Mouse (Mus musculus) lung, adult 2 months (tissue): ENCODE measurements at regions not wholly inside any gene's neighbourhood (a gene's known extent, or its start where the extent isn't known, plus 50 kb on each side); places are given as distances from the start of the nearest gene placed in this dataset.

Source experiments
- CTCF ChIP-seq: fragments of 200-500 bp; IDR thresholded peaks from 2 replicates; pipeline ENCODE4 v1.5.1; 2011; ENCODE audit warnings: mild to moderate bottlenecking, low read length, control low read depth; ENCODE audit not compliant: insufficient read depth
- POLR2A ChIP-seq: fragments of 200-500 bp; IDR thresholded peaks from 2 replicates; pipeline ENCODE4 v1.6.1; 2011; ENCODE audit warnings: low read depth, mild to moderate bottlenecking, control low read depth, low read length, borderline replicate concordance; ENCODE audit errors: extremely low read depth

GRCm38 (mm10) chr13:99047219-99047618 lies 62.9 kb upstream of the 1700024P04Rik start:
- TF ChIP-seq POLR2A: no peak
- TF ChIP-seq CTCF: no peak
